Mouse (Mus musculus) brain, embryonic 14.5 days (tissue): ENCODE measurements around the gene Gm8122. TPM values are rescaled to one million over a fixed set of nuclear protein-coding genes. Genes with fewer than 3 reads are reported as not detected.
"Not testable (repeated sequence)": the region's sequence is repeated elsewhere in the genome, so short reads cannot be mapped to it uniquely, and the experiment has no call there.

Source experiments
- DNase-seq: peaks from one replicate; pipeline ENCODE4 v3.0.0-alpha.2; 2011; ENCODE audit warnings: low read depth
- polyA plus RNA-seq: library from polyadenylated mRNA; depleted of rRNA; stranded (reverse); fragments of >200 nt; gene quantifications from 2 replicates; pipeline ENCODE4 v1.2.3, GENCODE M21; 2012; rRNA removed

The Gm8122 gene
- polyA plus RNA-seq = not detected in 2 replicates

DNA sequence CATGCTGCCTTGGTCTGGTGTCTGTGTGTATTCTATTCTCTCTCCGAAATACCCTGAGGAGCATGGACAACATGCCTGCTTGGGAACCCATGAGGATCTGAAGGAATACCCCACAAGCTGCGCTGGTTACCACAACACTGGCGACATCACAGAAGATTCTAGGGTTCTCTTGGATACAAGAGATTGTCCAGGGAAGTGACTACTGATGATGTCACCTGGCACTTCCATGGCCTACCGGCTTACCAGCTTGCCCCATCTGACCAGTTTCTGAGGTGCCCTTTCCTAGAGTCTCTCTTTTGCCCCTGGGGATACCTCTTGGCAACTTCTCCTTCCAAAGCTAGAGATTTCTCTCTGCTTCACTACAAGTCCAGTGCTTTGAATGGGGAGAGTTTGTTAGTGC is at the start of gene Gm8122:
Gene Gm8122 (minus strand): TSS at position 101 of the 400 bp plus-strand sequence.
- not testable (repeated sequence) for DNase-seq

DNA sequence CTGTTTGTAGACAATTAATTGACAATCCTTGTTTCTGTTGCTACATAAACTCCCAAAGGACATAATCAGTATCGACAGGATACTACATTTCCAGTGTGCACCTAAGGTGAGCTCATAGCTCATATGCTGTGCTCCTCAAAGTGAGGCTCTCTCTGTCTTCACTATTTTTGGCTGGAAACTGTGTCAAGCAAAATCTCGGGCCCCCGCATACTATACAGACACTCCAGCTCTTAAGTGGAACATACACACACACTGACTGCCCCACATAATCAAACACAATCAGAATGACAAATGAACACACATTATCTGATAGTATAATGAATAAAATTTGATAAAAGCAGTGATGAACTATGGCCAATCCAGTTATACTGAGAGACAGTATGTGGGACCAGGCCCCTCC is 43.6 kb upstream of the Gm8122 start:
- not testable (repeated sequence) for DNase-seq

DNA sequence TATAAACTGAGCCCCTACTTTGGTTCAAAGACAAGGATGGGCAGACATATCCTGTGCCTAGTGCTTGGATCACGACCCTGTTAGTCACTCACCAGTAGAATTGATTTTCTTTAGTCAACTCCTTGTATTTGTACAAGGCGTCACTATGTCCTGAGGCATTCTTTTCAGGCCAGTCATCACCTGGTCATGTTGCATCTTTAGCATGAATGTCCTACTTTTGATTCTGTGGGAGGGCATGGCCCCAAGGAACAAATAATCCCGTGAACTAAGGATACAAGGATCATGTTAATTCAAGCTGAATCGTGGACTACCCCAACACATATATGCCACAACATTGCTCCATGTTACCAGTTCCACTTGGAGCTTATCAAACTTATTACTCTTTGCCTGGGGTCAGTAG is 43.0 kb upstream of the Gm8122 start:
- not testable (repeated sequence) for DNase-seq

DNA sequence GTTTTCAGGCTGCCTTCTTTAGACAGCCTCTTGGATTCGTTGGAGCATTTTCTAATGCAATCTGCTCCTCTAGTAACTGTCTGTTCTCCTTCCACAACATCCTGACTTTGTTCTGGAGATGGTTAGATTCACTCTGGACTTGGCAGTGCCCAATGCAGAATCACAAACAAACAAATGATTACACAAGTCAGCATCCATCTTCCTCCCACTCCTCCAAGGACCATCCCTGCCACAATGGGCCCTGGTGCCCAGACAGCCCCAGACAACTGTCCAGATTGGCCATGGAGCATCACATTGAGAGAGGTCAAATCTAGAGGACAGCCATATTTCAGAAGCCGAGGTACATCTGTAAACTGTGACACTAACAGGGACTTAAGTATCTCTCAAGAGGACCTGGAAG is 42.4 kb upstream of the Gm8122 start:
- DNase-seq = not testable (repeated sequence)

DNA sequence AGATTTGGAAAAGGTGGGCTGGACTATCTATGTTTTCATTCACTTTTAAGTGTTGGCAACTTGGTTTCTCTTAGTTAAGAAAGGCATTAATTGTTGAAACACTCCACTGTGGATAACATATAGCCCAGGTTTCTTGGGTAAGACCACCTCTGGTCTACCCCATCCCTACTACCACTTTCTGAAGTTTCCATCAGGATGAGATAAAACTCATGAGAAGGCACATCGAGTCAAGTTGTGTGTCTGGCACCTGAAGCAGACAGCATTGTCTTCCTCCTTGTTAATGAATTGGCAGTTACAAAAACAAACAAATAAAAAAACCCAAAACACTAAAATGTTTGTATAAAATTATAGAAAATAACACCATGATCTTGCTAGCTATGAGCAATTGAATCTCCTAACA is 40.6 kb upstream of the Gm8122 start:
- DNase-seq = not testable (repeated sequence)

DNA sequence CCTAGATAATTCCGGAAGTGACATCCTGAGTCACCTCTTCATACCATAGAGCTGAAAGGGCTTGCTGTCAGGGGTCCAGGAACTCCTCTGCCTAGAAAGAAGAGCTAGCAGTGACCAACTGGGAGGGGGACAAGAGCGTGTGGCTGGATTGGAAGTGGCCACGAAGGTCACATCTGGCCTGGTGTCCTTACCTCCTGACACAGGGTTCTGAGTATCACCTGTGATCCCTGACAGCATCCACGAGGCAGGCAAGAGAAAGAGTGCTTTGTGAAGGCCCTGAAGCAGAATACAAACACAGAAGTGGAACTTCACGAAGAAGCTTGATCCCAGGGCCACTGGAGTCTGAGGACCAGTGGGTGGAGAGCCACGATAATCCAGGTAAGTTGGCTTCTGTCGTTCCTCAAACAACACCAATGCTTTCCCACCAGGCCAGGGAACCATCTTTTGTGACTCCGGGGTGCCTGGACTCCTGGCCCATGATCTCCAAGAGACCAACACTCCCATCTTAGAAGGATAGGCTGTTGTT is 39.9 kb upstream of the Gm8122 start, which contains the start of gene Gm9732:
Gene Gm9732 (plus strand): TSS at position 51 of the 526 bp plus-strand sequence.
- DNase-seq = not testable (repeated sequence)

DNA sequence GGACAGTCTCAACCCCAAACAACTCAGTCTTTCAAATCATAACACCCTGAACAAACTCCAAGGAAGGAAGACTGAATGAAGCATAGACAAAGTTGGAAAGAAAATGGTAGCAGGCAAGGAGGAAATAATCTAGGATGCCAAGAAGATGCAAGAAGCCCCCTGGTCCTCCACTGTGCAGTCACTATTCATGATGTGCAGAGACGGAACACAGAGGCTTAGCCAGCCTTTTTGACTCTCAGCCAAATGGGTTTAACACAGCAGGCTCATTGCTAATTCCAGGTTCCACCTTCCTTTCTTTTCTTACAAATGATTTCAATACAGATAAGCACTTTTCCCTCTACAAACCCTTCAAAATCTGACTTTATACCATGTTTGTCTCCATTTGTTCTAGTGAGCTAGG is 38.1 kb upstream of the Gm8122 start:
- not testable (repeated sequence) for DNase-seq

DNA sequence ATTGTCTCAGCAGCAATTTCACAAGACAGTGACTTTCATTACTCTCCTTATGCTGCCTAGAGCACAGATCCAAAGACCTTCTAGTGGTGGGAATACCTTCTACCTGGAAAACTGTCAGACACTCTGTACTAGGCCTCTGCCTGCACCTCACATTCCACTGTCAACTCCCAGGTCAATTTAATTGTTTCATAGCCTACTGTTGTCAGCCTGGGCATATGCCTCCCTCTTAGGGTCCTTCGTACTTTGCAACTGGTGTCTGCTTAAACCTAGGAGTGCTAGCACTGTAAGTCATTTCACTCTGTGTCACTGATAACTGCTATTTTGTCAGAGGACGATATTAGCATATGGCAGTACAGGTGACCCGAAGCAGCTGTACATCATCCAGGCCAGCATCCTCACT is 34.1 kb upstream of the Gm8122 start:
- DNase-seq = not testable (repeated sequence)

DNA sequence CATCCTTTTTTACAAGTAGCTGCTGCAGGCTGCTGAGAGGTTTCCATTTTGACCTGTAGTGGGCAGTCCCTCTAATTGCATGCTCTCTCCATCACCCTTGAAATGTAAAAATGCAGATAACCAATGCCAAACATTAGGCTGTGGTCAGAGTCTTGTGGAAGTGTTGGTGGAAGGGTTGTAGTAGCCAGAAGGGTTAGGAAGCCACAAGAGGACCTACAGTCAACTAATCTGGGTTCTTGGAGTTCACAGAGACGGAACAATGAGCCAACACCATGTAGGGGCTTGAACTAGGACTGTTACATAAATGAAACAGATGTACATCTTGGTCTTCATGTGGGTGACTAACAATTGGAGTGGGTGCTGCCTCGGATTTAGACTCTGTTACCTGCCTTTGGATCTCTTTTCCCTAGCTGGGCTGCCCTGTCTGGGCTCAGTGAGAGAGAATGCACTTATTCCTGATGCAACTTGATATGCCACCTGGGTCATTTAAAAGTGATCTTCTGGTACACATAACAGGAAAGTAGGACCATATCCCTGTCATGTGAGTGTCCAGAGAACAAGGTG is 33.5 kb upstream of the Gm8122 start:
- not testable (repeated sequence) for DNase-seq

DNA sequence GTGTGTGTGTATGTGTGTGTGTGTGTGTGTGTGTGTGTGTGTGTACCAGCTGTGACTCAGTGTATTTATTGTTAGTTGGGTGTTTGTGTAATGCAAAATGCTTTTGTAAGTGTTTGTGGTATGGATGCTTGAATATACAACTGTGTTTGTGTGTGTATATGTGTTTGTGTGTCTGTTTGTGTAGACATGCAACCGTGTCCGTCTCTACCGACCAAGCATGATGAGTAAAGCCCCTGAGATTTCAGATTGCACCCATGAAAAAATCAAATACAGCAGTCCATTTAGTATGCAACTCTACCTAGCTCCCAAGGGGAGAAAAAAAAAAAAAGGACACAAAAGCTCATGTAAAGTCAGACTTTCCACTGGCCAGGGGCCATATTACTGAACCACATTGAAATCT is 28.3 kb upstream of the Gm8122 start:
- not testable (repeated sequence) for DNase-seq

DNA sequence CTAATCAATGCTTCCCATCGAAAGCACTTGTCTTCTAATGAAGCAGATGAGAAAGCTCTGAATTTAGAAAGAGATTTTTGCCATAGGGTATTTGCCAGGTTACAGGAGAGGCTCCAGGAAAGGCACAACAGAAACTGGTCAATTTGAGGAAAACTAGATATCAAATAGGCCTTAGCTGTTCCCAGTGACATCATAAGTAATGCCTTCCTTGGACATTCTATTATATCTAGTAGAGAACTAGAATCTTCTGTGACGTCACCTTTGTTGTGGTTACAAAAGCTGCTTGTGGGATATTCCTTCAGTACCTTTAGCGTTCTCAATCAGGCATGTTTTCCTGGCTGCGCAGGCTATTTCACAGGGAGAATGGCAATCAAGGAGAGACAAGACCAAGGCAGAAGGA is 23.2 kb upstream of the Gm8122 start, which contains the start of gene Gm8126:
Gene Gm8126 (plus strand): TSS at position 301 of the 400 bp plus-strand sequence.
- DNase-seq = not testable (repeated sequence)

DNA sequence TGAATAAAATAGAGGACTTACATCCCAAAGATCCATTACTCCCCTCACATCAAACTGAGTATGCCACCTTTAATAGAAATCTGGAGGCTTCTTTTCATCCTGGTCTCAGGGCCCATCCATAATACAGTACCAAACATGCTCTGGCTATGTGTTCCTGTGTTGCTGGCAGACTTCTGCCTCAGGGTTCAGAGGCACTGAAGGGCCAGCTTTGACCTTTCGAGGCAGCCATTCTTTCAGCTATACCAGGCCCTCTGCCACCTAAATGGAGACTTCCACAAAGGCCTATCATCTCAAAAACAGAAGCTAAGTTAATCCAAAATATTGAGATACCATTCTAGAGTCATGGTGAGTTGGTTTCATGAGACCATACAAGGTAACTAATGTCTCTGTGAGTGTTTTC is 21.4 kb upstream of the Gm8122 start:
- not testable (repeated sequence) for DNase-seq

DNA sequence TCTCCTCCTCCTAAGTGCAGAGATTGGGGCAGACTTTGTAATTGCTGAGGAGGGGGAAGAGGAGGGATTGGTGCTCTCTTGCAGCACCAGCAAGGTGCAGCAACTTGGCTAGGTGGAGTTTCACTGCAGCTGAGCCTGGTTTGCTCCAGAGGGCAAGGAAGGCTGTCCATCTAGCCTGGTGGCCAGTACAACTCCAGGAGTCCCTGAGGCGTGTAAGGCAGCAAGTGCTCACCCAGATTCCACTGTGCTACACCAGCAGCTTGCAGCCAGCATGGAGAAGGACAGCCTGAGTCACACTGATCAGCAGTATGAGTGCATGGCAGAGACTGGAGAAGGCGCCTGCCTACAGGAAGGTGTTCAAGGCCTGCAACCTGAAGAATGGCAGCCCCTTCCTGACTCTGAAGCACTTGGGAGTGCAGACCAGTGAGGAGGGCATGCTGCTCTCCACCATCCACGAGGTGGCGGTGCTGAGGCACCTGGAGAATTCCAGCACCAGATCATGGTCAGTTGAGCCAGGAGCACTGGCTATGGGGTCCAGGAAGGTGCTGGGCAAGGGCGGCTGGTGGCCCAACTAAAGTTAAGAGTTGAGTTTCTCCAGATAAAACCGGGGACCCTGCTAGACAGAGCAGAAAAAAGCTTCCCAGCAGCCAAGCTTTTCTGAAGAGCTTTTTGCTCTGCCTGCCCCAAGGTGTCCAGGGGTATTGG is 15.6 kb upstream of the Gm8122 start:
- not testable (repeated sequence) for DNase-seq

DNA sequence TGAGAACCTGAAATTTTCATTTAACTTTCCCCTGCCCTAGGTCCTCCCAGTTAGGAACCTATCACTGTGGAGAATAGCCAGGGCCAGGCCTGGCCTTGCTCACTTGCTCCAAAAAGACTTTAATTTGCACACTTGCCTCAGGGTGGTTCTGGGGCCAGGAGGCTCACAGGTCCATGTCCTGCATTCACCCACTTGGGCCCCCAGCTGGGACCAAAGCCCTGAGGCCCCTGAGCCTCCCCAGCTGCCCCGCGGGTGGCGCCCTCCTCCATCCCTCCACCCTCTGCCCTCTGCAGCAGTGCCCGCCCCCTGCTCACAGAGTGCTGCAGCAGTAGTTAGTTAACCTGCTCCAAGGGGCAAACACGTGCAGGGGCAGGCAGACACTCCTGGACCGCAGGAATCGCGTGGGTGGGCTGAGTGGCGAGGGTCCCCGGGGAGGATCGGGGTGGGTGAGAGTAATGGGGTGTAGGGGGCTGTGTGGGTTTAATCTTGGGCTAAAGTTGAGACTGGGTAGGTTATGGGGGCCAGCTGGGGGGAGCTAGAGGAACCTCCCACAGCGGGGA is 14.6 kb upstream of the Gm8122 start:
- not testable (repeated sequence) for DNase-seq

DNA sequence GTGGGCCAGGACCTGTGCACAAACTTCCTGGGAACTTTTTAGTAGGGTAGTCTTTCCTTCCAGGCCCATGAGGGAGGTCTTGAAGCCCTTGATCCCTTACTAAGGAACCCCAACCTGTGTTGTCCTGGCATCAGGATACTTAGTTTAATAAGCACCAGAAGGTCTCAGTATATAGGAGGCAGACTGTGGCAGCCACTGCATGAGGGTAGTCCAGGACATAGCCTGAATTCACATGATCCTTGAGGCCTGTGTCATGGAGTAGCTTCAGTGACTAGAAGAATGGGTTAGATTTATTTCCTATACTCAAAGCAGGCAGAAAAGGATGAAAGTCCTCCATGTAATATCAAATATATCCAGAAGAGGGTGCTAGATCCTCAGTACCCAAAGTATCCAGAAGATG is 2.7 kb upstream of the Gm8122 start:
- DNase-seq = not testable (repeated sequence)

Other genes with a start within 250 kb of the Gm8122 start
- not detected in 2 replicates for gene Gm8082, start 241.7 kb downstream of the Gm8122 start, polyA plus RNA-seq
- gene Gm10376, start 219.7 kb downstream of the Gm8122 start, polyA plus RNA-seq = not detected in 2 replicates
- gene Gm8094, start 158.7 kb downstream of the Gm8122 start, polyA plus RNA-seq = not detected in 2 replicates
- not detected in 2 replicates for gene Gm8104, start 134.7 kb downstream of the Gm8122 start, polyA plus RNA-seq
- gene Gm7233, start 55.4 kb downstream of the Gm8122 start, polyA plus RNA-seq = 0.04 TPM in 1 of 2 replicates, not detected in the other
- not detected in 2 replicates for gene Gm8126, start 23.3 kb upstream of the Gm8122 start, polyA plus RNA-seq
- not detected in 2 replicates for gene Gm9732, start 39.7 kb upstream of the Gm8122 start, polyA plus RNA-seq
- not detected in 2 replicates for gene Gm8127, start 58.5 kb upstream of the Gm8122 start, polyA plus RNA-seq
- 0.10 TPM in 1 of 2 replicates, not detected in the other for gene 1700001F09Rik, start 112.5 kb upstream of the Gm8122 start, polyA plus RNA-seq
- gene Gm8138, start 181.0 kb upstream of the Gm8122 start, polyA plus RNA-seq = not detected in 2 replicates